In genomic region chr6:5113103-5113502, GRCm38 (mm10) we compare ENCODE assay signal across 20 mouse cellular contexts.
DNase-seq lines count a peak whose midpoint lies in the region; ATAC-seq and TF ChIP-seq lines count a peak whose summit lies in the region.
"Had no signal": no experiment of that assay in that cellular context is flagged by ENCODE, and none has a peak within 500 bp of the region (broad histone marks: within the 10 kb centered on the region; RNA-seq: fewer than 3 reads in every experiment).

No protein-coding gene starts in this region.

- ATAC-seq in intestine, embryonic 14.5 days (replicated peaks; ENCODE audit: low FRiP score, low TSS enrichment, low read depth), result no peak
- ATAC-seq in intestine, embryonic 16.5 days, result no peak; the same call in 1 of the 2 replicates
- no peak for ATAC-seq in lung, postnatal 0 days
- peak; percentile 48; the same call in 1 of the 2 replicates for ATAC-seq in liver, embryonic 15.5 days (ENCODE audit: insufficient read depth)

- H3K4me1 ChIP-seq in intestine, embryonic 14.5 days (replicated peaks; ENCODE audit: control insufficient read depth, insufficient read depth, low read length), result peaks cover 24% of the 10 kb centered on the region
- H3K4me1 ChIP-seq in intestine, embryonic 16.5 days (ENCODE audit: control insufficient read depth, insufficient read depth, low read length), result peaks cover 10% of the 10 kb centered on the region
- peaks cover 4% of the 10 kb centered on the region; the same call in 1 of the 2 replicates for H3K4me1 ChIP-seq in lung, postnatal 0 days (ENCODE audit: insufficient read depth, low read depth, low read length)
- H3K4me1 ChIP-seq in liver, embryonic 15.5 days (replicated peaks), result peaks cover 13% of the 10 kb centered on the region

- peaks cover 16% of the 10 kb centered on the region for H3K36me3 ChIP-seq in intestine, embryonic 14.5 days (ENCODE audit: control insufficient read depth, insufficient read depth, low read length)
- H3K36me3 ChIP-seq in intestine, embryonic 16.5 days (ENCODE audit: control insufficient read depth, insufficient read depth, low read length), result no peaks in the 10 kb centered on the region
- H3K36me3 ChIP-seq in lung, postnatal 0 days (ENCODE audit: insufficient read depth, low read length), result no peaks in the 10 kb centered on the region; the same call in 1 of the 2 replicates
- no peaks in the 10 kb centered on the region; the same call in 1 of the 2 replicates for H3K36me3 ChIP-seq in liver, embryonic 15.5 days (replicated peaks)

- WGBS in intestine, embryonic 14.5 days, result 20% methylated on average over 8 of the region's 8 CpGs
- 23% methylated on average over 8 of the region's 8 CpGs for WGBS in intestine, embryonic 16.5 days
- WGBS in lung, postnatal 0 days, result 12% methylated on average over 8 of the region's 8 CpGs
- 35% methylated on average over 8 of the region's 8 CpGs for WGBS in liver, embryonic 15.5 days (ENCODE audit: insufficient replicate concordance)

- no peak overlapping the region for H3K4me2 ChIP-seq in intestine, embryonic 14.5 days (ENCODE audit: low read length)
- no peak overlapping the region for H3K4me2 ChIP-seq in intestine, embryonic 16.5 days (ENCODE audit: low read depth, low read length)
- no peak overlapping the region for H3K4me2 ChIP-seq in lung, postnatal 0 days (replicated peaks; ENCODE audit: low read depth, low read length)
- no peak overlapping the region for H3K4me2 ChIP-seq in liver, embryonic 15.5 days
- H3K4me2 ChIP-seq: hindbrain, embryonic 15.5 days; midbrain, embryonic 11.5 days had no signal

- TF ChIP-seq CTCF in lung, postnatal 0 days (IDR thresholded peaks at IDR 0.05), result no peak

- no peaks in the 10 kb centered on the region for H3K9me3 ChIP-seq in intestine, embryonic 14.5 days (ENCODE audit: control insufficient read depth, low read length)
- H3K9me3 ChIP-seq in intestine, embryonic 16.5 days (ENCODE audit: control insufficient read depth, low read length), result no peaks in the 10 kb centered on the region
- H3K9me3 ChIP-seq in lung, postnatal 0 days (ENCODE audit: low read length), result no peaks in the 10 kb centered on the region
- no peaks in the 10 kb centered on the region for H3K9me3 ChIP-seq in liver, embryonic 15.5 days (replicated peaks)
- H3K9me3 ChIP-seq: hindbrain, embryonic 15.5 days had no signal

- no peak overlapping the region for H3K9ac ChIP-seq in intestine, embryonic 14.5 days (ENCODE audit: low read length)
- H3K9ac ChIP-seq in intestine, embryonic 16.5 days (ENCODE audit: low read depth, low read length), result no peak overlapping the region
- no peak overlapping the region for H3K9ac ChIP-seq in lung, postnatal 0 days (replicated peaks; ENCODE audit: low read depth)
- H3K9ac ChIP-seq in liver, embryonic 15.5 days, result no peak overlapping the region
- H3K9ac ChIP-seq: hindbrain, embryonic 15.5 days had no signal

- no peak overlapping the region for H3K4me3 ChIP-seq in intestine, embryonic 14.5 days (ENCODE audit: low read depth, low read length)
- no peak overlapping the region for H3K4me3 ChIP-seq in intestine, embryonic 16.5 days (ENCODE audit: low read length)
- no peak overlapping the region for H3K4me3 ChIP-seq in lung, postnatal 0 days (ENCODE audit: low read depth, low read length)
- no peak overlapping the region for H3K4me3 ChIP-seq in liver, embryonic 15.5 days (replicated peaks)
- H3K4me3 ChIP-seq: hindbrain, embryonic 15.5 days had no signal

- H3K27ac ChIP-seq in intestine, embryonic 14.5 days (ENCODE audit: low read depth), result no peak overlapping the region
- H3K27ac ChIP-seq in intestine, embryonic 16.5 days (ENCODE audit: low read length), result no peak overlapping the region
- H3K27ac ChIP-seq in lung, postnatal 0 days (ENCODE audit: low read length), result no peak overlapping the region
- H3K27ac ChIP-seq in liver, embryonic 15.5 days (replicated peaks), result no peak overlapping the region
- H3K27ac ChIP-seq: hindbrain, embryonic 15.5 days had no signal

- no peaks in the 10 kb centered on the region for H3K27me3 ChIP-seq in intestine, embryonic 14.5 days (replicated peaks; ENCODE audit: control insufficient read depth, insufficient read depth, low read length)
- no peaks in the 10 kb centered on the region for H3K27me3 ChIP-seq in intestine, embryonic 16.5 days (replicated peaks; ENCODE audit: control insufficient read depth, insufficient read depth, low read length)
- no peaks in the 10 kb centered on the region for H3K27me3 ChIP-seq in lung, postnatal 0 days (replicated peaks; ENCODE audit: insufficient read depth, low read length)
- no peaks in the 10 kb centered on the region for H3K27me3 ChIP-seq in liver, embryonic 15.5 days
- H3K27me3 ChIP-seq: hindbrain, embryonic 15.5 days had no signal

- TF ChIP-seq EP300 in lung, postnatal 0 days (IDR thresholded peaks at IDR 0.05), result peak; percentile 32; the same call in 1 of the 2 replicates

- DNase-seq in intestine, embryonic 14.5 days (ENCODE audit: low spot score), result peak; percentile 42
- peak; percentile 44 for DNase-seq in lung, postnatal 0 days (ENCODE audit: low spot score)
- DNase-seq in lung, postnatal 25 days (ENCODE audit: low spot score), result no peak
- no peak for DNase-seq in thymus, postnatal 25 days
- no peak for DNase-seq in embryo, embryonic 11 days
- DNase-seq: adrenal gland, postnatal 36 days; B cell, adult 2 months; cerebellum, adult 18-20 months; cerebellum, postnatal 25 days; heart, postnatal 36 days; kidney, adult 2 months; kidney, postnatal 4 days; layer of hippocampus, adult 9-11 months; retina, postnatal 1 day; right cerebral cortex, postnatal 4 days; thymus, postnatal 14 days had no signal

Comparison
In these comparisons a context has a peak if more than half of its experiments do, and no peak if none do; other contexts are left out.
1. DNase-seq: peak in intestine, embryonic 14.5 days (single experiment) and lung, postnatal 0 days (single experiment); none in lung, postnatal 25 days (single experiment), thymus, postnatal 25 days (single experiment) and embryo, embryonic 11 days (single experiment).